Comparison of ENCODE assay signal across 7 mouse cellular contexts in genomic region chr8:4612932-4613853, GRCm38 (mm10). TPM values are rescaled to one million over a fixed set of nuclear protein-coding genes. Genes with fewer than 3 reads are reported as not detected.
DNase-seq lines count a peak whose midpoint lies in the region; ATAC-seq lines count a peak whose summit lies in the region.

TSS of gene Zfp958 (plus strand) at chr8:4613167.

- peak within 1 kb of the TSS; percentile 60 for H3K4me3 ChIP-seq in embryonic facial prominence, embryonic 11.5 days (ENCODE audit: low read depth, low read length)
- H3K4me3 ChIP-seq in limb, embryonic 10.5 days = peak within 1 kb of the TSS; percentile 88
- H3K4me3 ChIP-seq in midbrain, embryonic 13.5 days (replicated peaks) = peak within 1 kb of the TSS; percentile 86

- DNase-seq in adrenal gland, postnatal 14 days = peak; percentile 94
- peak; percentile 95 for DNase-seq in embryonic facial prominence, embryonic 11.5 days (ENCODE audit: low spot score)
- peak; percentile 97 for DNase-seq in kidney, adult 11 months
- DNase-seq in limb, embryonic 10.5 days (ENCODE audit: low spot score) = peak; percentile 84
- peak; percentile 81 for DNase-seq in spleen, adult 12 weeks (ENCODE audit: low spot score)

- no peaks in the 10 kb centered on the region for H3K27me3 ChIP-seq in embryonic facial prominence, embryonic 11.5 days (ENCODE audit: control insufficient read depth, insufficient read depth, low read length)
- no peaks in the 10 kb centered on the region for H3K27me3 ChIP-seq in limb, embryonic 10.5 days (ENCODE audit: low read depth, poor library complexity, severe bottlenecking)
- no peaks in the 10 kb centered on the region for H3K27me3 ChIP-seq in midbrain, embryonic 13.5 days

- H3K4me2 ChIP-seq in embryonic facial prominence, embryonic 11.5 days (ENCODE audit: low read depth, low read length) = peak within 1 kb of the TSS; percentile 76
- H3K4me2 ChIP-seq in midbrain, embryonic 13.5 days (replicated peaks) = peak within 1 kb of the TSS; percentile 75

- under 1% methylated on average over 25 of the region's 25 CpGs for WGBS in embryonic facial prominence, embryonic 11.5 days
- 2% methylated on average over 25 of the region's 25 CpGs for WGBS in limb, embryonic 10.5 days
- 2% methylated on average over 25 of the region's 25 CpGs for WGBS in midbrain, embryonic 13.5 days

- H3K27ac ChIP-seq in embryonic facial prominence, embryonic 11.5 days (replicated peaks; ENCODE audit: low read depth, low read length) = peak within 1 kb of the TSS; percentile 54; the same call in 1 of the 2 replicates
- peak within 1 kb of the TSS; percentile 88 for H3K27ac ChIP-seq in limb, embryonic 10.5 days
- peak within 1 kb of the TSS; percentile 87 for H3K27ac ChIP-seq in midbrain, embryonic 13.5 days

- H3K9me3 ChIP-seq in embryonic facial prominence, embryonic 11.5 days (replicated peaks; ENCODE audit: control insufficient read depth, low read length) = no peaks in the 10 kb centered on the region
- H3K9me3 ChIP-seq in limb, embryonic 10.5 days (replicated peaks) = no peaks in the 10 kb centered on the region
- H3K9me3 ChIP-seq in midbrain, embryonic 13.5 days = no peaks in the 10 kb centered on the region

- ATAC-seq in embryonic facial prominence, embryonic 11.5 days (replicated peaks; ENCODE audit: insufficient number of reproducible peaks, low FRiP score, low TSS enrichment, low read depth) = peak; percentile 99
- peak; percentile 94 for ATAC-seq in granulocyte monocyte progenitor cell, adult 5-6 weeks (replicated peaks; ENCODE audit: poor library complexity, severe bottlenecking)
- peak; percentile 100 for ATAC-seq in midbrain, embryonic 13.5 days

- peak within 1 kb of the TSS; percentile 77 for H3K9ac ChIP-seq in embryonic facial prominence, embryonic 11.5 days (replicated peaks; ENCODE audit: low read length)
- H3K9ac ChIP-seq in midbrain, embryonic 13.5 days (replicated peaks) = peak within 1 kb of the TSS; percentile 91

- H3K4me1 ChIP-seq in embryonic facial prominence, embryonic 11.5 days (ENCODE audit: control insufficient read depth, insufficient read depth, low read length) = no peaks in the 10 kb centered on the region
- H3K4me1 ChIP-seq in limb, embryonic 10.5 days = peaks cover 8% of the 10 kb centered on the region; the same call in 1 of the 2 replicates
- peaks cover 18% of the 10 kb centered on the region for H3K4me1 ChIP-seq in midbrain, embryonic 13.5 days (replicated peaks)

- H3K36me3 ChIP-seq in embryonic facial prominence, embryonic 11.5 days (replicated peaks; ENCODE audit: control insufficient read depth, insufficient read depth, low read depth, low read length) = no peaks in the 10 kb centered on the region
- H3K36me3 ChIP-seq in limb, embryonic 10.5 days = peaks cover 36% of the 10 kb centered on the region
- H3K36me3 ChIP-seq in midbrain, embryonic 13.5 days = peaks cover 16% of the 10 kb centered on the region

RNA-seq across cellular contexts. Expression of gene Zfp958, which starts in this region (rescaled TPM):
- total RNA-seq in adrenal gland, postnatal 14 days (2021) = 13.2 and 16.4 TPM in 2 replicates
- polyA plus RNA-seq in embryonic facial prominence, embryonic 11.5 days (2014; fragmentation: Nextera tagmentation; extraction: Ambion mirVana) = 19.0 and 19.4 TPM in 2 replicates
- total RNA-seq in granulocyte monocyte progenitor cell, adult 5-6 weeks (2014; fragmentation: Nextera tagmentation) = 12.1 and 12.8 TPM in 2 replicates
- 14.0 and 22.8 TPM in 2 replicates for total RNA-seq in granulocyte monocyte progenitor cell, adult 5-6 weeks (2017)
- polyA plus RNA-seq in limb, embryonic 10.5 days (2016; fragmentation: Nextera tagmentation; extraction: Ambion mirVana) = 12.0 and 14.2 TPM in 2 replicates
- polyA plus RNA-seq in midbrain, embryonic 13.5 days (2015; fragmentation: Nextera tagmentation; extraction: Ambion mirVana) = 17.7 and 17.9 TPM in 2 replicates

Comparison
In these comparisons a context has a peak if more than half of its experiments do, and no peak if none do; other contexts are left out.
1. Peak in every context shown above with its lines: DNase-seq, ATAC-seq, H3K4me3 ChIP-seq and H3K27ac ChIP-seq.